Mouse (Mus musculus) hindbrain, embryonic 15.5 days (tissue): ENCODE results near the gene Aftph. TPM values are rescaled to one million over a fixed set of nuclear protein-coding genes. Genes with fewer than 3 reads are reported as not detected.

Source experiments
- ATAC-seq: fragments of 200-750 bp; cut with Nextera tagmentation; 2 replicates; pipeline ENCODE4 v1.8.0; 2017; ENCODE audit warnings: low read depth, moderate number of reproducible peaks, moderate TSS enrichment; ENCODE audit not compliant: low FRiP score
- H3K27ac ChIP-seq: fragments of 300-500 bp; sonication (generic); replicated peaks from 2 replicates; pipeline ENCODE4 v1.5.1; 2015; ENCODE audit warnings: mild to moderate bottlenecking, inconsistent platforms
- H3K27me3 ChIP-seq: fragments of 300-500 bp; sonication (generic); 2 replicates; pipeline ENCODE4 v1.6.1; 2015; ENCODE audit warnings: control low read depth, inconsistent platforms
- H3K36me3 ChIP-seq: fragments of 300-500 bp; sonication (generic); 2 replicates; pipeline ENCODE4 v1.6.1; 2015; ENCODE audit warnings: control low read depth, inconsistent platforms
- H3K4me1 ChIP-seq: fragments of 300-500 bp; sonication (generic); replicated peaks from 2 replicates; pipeline ENCODE4 v1.6.1; 2015; ENCODE audit warnings: control low read depth, inconsistent platforms
- H3K4me2 ChIP-seq: fragments of 300-500 bp; sonication (generic); 2 replicates; pipeline ENCODE4 v1.6.1; 2015; ENCODE audit warnings: moderate library complexity, mild to moderate bottlenecking, inconsistent platforms
- H3K4me3 ChIP-seq: fragments of 300-500 bp; sonication (generic); 2 replicates; pipeline ENCODE4 v1.5.1; 2015; ENCODE audit warnings: mild to moderate bottlenecking, inconsistent platforms
- H3K9ac ChIP-seq: fragments of 300-500 bp; sonication (generic); 2 replicates; pipeline ENCODE4 v1.6.1; 2015; ENCODE audit warnings: inconsistent platforms
- H3K9me3 ChIP-seq: fragments of 300-500 bp; sonication (generic); 2 replicates; pipeline ENCODE4 v1.6.1; 2016; ENCODE audit warnings: control low read depth, inconsistent platforms
- WGBS: fragments of 180-500 bp; shearing (Covaris S2); methylation state at CpG from one replicate; pipeline ENCODE4 v1.1.7; 2015; 5-methylcytosine and 5-hydroxymethylcytosine counted together
- polyA plus RNA-seq: library from polyadenylated mRNA; unstranded; fragments of >200 nt; fragmentation: Nextera tagmentation; extraction: Ambion mirVana; gene quantifications from 2 replicates; pipeline ENCODE4 v1.2.1, GENCODE M21; 2015

Aftph gene
- 32.1 and 37.1 TPM in 2 replicates for polyA plus RNA-seq

GRCm38 (mm10) chr11:20741201-20742100, at the start of gene Aftph:
Aftph (minus strand) TSS chr11:20741589.
- Histone ChIP-seq H3K9me3 (no peaks in the 10 kb centered on the region), H3K4me3 (peak within 1 kb of the TSS; percentile 99), H3K27me3 (no peaks in the 10 kb centered on the region), H3K4me2 (peak within 1 kb of the TSS; percentile 62), H3K4me1 (peaks cover 8% of the 10 kb centered on the region; the same call in 1 of the 2 replicates), H3K27ac (peak within 1 kb of the TSS; percentile 96), H3K36me3 (no peaks in the 10 kb centered on the region), H3K9ac (peak within 1 kb of the TSS; percentile 96)
- WGBS, result under 1% methylated on average over 69 of the region's 81 CpGs
- ATAC-seq, result peak; percentile 99

GRCm38 (mm10) chr11:20789015-20789414, 47.6 kb upstream of the Aftph start:
- Histone ChIP-seq H3K4me2 (no peak overlapping the region), H3K9ac (no peak overlapping the region), H3K9me3 (no peaks in the 10 kb centered on the region), H3K4me1 (no peaks in the 10 kb centered on the region), H3K27ac (no peak overlapping the region), H3K36me3 (no peaks in the 10 kb centered on the region), H3K27me3 (no peaks in the 10 kb centered on the region), H3K4me3 (no peak overlapping the region)
- ATAC-seq, result no peak
- WGBS, result 83% methylated on average over 1 of the region's 1 CpGs

DNA sequence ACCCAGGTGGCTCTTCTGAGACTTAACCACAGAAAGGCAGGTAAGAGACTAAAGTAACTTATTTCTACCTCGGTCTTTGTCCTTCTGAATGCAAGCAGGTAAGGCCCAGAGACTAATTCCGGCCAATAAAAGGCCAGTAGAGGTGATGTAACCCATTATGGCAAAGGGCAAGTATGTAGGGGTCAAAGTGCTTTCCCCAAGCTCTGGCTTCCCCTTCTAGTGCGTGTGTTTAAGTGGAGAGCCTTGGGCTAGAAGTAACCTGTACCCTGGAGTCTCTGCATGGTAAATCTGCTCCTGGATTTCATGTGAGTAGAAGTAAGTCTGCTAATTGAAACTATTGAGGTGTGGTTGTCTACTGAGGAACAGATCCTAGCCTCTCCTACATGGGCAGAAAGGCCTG, 46.7 kb upstream of the Aftph start:
- H3K36me3 ChIP-seq, result no peaks in the 10 kb centered on the region
- WGBS, result 86% methylated on average over 3 of the region's 3 CpGs
- H3K27ac ChIP-seq, result no peak overlapping the region
- H3K4me1 ChIP-seq, result no peaks in the 10 kb centered on the region
- ATAC-seq, result no peak
- no peak overlapping the region for H3K4me3 ChIP-seq
- H3K27me3 ChIP-seq, result no peaks in the 10 kb centered on the region
- H3K9ac ChIP-seq, result no peak overlapping the region
- H3K4me2 ChIP-seq, result no peak overlapping the region
- no peaks in the 10 kb centered on the region for H3K9me3 ChIP-seq

DNA sequence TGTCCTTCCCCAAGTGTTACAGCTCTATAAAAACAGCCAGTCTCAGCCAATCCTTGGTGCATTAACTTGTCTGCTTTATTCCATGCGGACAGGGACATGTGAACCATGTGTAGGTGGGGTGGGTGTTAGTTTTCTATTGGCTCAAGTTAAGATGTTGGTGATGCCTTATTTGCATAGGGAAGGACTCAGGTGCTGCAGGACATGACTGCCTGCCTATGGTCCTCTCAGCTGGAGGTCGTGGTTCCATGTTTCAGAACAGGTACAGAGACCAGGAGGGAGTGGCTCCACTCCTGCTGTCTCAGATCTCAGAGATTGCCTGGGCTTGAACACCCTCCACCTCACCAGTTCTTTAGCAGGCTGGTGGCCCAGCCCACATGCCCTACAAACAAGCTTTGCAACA, 44.8 kb upstream of the Aftph start:
- 72% methylated on average over 2 of the region's 2 CpGs for WGBS
- Histone ChIP-seq H3K4me1 (no peaks in the 10 kb centered on the region), H3K27ac (no peak overlapping the region), H3K27me3 (no peaks in the 10 kb centered on the region), H3K36me3 (no peaks in the 10 kb centered on the region), H3K9me3 (no peaks in the 10 kb centered on the region), H3K4me3 (no peak overlapping the region), H3K9ac (no peak overlapping the region), H3K4me2 (no peak overlapping the region)
- no peak for ATAC-seq

- Histone ChIP-seq H3K4me1 (no peaks in the 10 kb centered on the region), H3K9me3 (no peaks in the 10 kb centered on the region), H3K4me3 (no peak overlapping the region), H3K9ac (no peak overlapping the region), H3K36me3 (no peaks in the 10 kb centered on the region), H3K27ac (no peak overlapping the region), H3K27me3 (no peaks in the 10 kb centered on the region), H3K4me2 (no peak overlapping the region)
- 80% methylated on average over 1 of the region's 1 CpGs for WGBS
- no peak for ATAC-seq
These were observed 43.8 kb upstream of the Aftph start for GRCm38 (mm10) chr11:20785186-20785585.

DNA sequence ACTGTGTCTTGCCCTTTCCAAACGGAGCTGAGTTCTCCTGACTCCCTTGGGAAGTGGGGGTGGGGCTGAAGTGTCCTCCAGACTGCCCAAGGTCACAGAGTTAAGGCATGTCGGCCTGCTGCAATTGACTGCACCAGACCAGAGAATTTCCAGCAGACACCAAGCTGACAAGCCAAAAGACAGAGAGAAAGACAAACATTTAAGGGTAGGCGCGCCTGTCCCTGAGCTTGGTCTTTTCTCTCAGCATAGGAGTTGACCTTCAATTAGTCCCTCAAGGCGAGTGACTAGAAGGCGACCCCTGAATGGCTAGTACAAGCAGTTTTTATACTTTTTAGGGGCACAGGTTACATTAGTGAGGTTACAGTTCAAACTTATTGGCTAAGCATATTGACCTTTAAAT, 43.4 kb upstream of the Aftph start:
- no peak overlapping the region for H3K9ac ChIP-seq
- no peaks in the 10 kb centered on the region for H3K4me1 ChIP-seq
- no peak for ATAC-seq
- no peak overlapping the region for H3K4me3 ChIP-seq
- H3K9me3 ChIP-seq, result no peaks in the 10 kb centered on the region
- no peaks in the 10 kb centered on the region for H3K27me3 ChIP-seq
- no peak overlapping the region for H3K4me2 ChIP-seq
- no peak overlapping the region for H3K27ac ChIP-seq
- no peaks in the 10 kb centered on the region for H3K36me3 ChIP-seq
- 90% methylated on average over 6 of the region's 6 CpGs for WGBS

DNA sequence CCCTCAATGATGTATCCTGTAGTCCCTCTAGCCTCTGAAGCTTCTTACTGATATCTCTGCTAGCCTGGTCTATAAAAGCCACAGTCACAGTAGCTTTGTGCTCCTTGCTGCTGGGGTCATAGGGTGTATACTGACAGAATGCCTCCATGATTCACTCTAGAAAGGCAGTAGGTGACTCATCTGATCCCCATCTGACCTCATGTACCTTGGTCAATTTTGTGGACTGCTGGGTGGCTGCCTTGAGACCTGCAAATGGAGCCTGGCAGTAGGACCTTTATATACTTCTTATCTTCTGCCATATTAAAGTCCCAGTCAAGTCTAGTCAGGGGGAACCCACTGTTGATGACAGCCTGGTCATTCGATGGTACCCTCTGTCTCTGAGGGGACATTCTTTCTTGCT, 42.1 kb upstream of the Aftph start:
- no peaks in the 10 kb centered on the region for H3K9me3 ChIP-seq
- H3K4me2 ChIP-seq, result no peak overlapping the region
- no peak for ATAC-seq
- no peaks in the 10 kb centered on the region for H3K27me3 ChIP-seq
- no peak overlapping the region for H3K4me3 ChIP-seq
- no peaks in the 10 kb centered on the region for H3K36me3 ChIP-seq
- no peaks in the 10 kb centered on the region for H3K4me1 ChIP-seq
- H3K9ac ChIP-seq, result no peak overlapping the region
- no peak overlapping the region for H3K27ac ChIP-seq
- WGBS, result 97% methylated on average over 1 of the region's 1 CpGs

DNA sequence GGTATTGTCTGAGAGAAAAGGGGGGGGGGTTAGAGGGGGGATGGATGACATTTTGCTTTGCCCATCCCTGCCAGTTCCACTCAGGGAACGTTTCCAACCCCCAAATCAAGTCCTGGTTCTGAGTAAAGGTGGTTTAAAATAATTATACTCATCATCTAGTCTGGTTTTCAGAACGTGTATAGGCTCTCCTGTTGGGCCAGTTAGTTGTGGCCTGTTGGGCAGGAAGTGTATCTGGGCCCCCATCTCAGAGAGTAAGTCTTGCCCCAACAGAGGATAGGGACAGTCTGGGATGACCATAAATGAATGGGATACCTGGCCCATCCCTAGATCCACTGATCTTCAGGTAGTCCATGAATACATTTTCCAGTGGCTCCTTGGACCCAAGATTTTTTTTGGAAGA, 41.2 kb upstream of the Aftph start:
- no peak overlapping the region for H3K4me3 ChIP-seq
- H3K27me3 ChIP-seq, result no peaks in the 10 kb centered on the region
- no peak for ATAC-seq
- WGBS, result 60% methylated on average over 2 of the region's 2 CpGs
- no peaks in the 10 kb centered on the region for H3K4me1 ChIP-seq
- no peak overlapping the region for H3K4me2 ChIP-seq
- H3K27ac ChIP-seq, result no peak overlapping the region
- H3K9me3 ChIP-seq, result no peaks in the 10 kb centered on the region
- H3K36me3 ChIP-seq, result no peaks in the 10 kb centered on the region
- no peak overlapping the region for H3K9ac ChIP-seq

- H3K27me3 ChIP-seq, result no peaks in the 10 kb centered on the region
- H3K4me2 ChIP-seq, result no peak overlapping the region
- H3K27ac ChIP-seq, result no peak overlapping the region
- 85% methylated on average over 4 of the region's 4 CpGs for WGBS
- no peaks in the 10 kb centered on the region for H3K9me3 ChIP-seq
- H3K36me3 ChIP-seq, result no peaks in the 10 kb centered on the region
- no peak overlapping the region for H3K9ac ChIP-seq
- no peak for ATAC-seq
- H3K4me1 ChIP-seq, result no peaks in the 10 kb centered on the region
- H3K4me3 ChIP-seq, result no peak overlapping the region
These were observed 38.9 kb upstream of the Aftph start for GRCm38 (mm10) chr11:20780312-20780711.

DNA sequence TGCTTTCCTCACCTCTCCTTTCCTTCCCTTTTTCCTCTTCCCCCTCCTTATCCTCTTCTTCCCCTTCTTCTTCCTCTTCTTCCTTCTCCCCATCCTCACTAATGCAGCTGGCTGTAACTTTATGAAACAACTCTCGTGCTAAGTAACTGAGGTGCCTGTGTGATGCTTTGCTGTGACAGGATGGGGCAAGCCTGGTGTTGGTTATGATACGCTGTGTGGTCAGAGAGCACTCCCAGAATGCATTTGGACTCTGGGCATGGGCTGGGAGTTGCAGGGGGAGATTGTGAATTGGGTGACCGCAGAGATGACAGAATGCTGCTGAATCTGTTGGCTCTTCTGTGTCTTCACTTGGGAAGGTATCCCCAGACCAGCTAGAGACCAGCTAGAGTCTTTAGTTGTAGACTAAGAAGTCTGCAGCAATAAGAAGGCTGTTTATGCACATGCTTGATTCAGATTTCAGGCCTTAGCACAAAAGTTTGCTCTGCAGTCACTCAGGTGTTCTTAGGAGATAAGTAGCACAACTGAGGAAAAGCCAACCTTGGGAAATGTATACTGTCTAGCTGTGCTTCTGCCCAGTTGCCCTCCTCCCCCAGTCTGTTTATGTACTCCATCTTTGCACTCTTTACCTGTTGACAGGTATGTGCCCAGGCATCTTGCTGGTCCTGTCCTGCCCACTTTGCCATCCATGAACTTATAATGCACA, 37.6 kb upstream of the Aftph start:
- Histone ChIP-seq H3K4me3 (no peak overlapping the region), H3K4me2 (no peak overlapping the region), H3K27me3 (no peaks in the 10 kb centered on the region), H3K36me3 (no peaks in the 10 kb centered on the region), H3K27ac (no peak overlapping the region), H3K9me3 (no peaks in the 10 kb centered on the region), H3K9ac (no peak overlapping the region), H3K4me1 (no peaks in the 10 kb centered on the region)
- no peak for ATAC-seq
- 88% methylated on average over 3 of the region's 3 CpGs for WGBS

- Histone ChIP-seq H3K4me2 (no peak overlapping the region), H3K4me3 (no peak overlapping the region), H3K9ac (no peak overlapping the region), H3K27ac (no peak overlapping the region), H3K36me3 (no peaks in the 10 kb centered on the region), H3K4me1 (no peaks in the 10 kb centered on the region), H3K27me3 (no peaks in the 10 kb centered on the region), H3K9me3 (no peaks in the 10 kb centered on the region)
- 93% methylated on average over 1 of the region's 1 CpGs for WGBS
- ATAC-seq, result no peak
These were observed 36.9 kb upstream of the Aftph start for GRCm38 (mm10) chr11:20778298-20778697.

- Histone ChIP-seq H3K9ac (no peak overlapping the region), H3K27me3 (no peaks in the 10 kb centered on the region), H3K27ac (no peak overlapping the region), H3K4me1 (no peaks in the 10 kb centered on the region), H3K36me3 (no peaks in the 10 kb centered on the region), H3K4me2 (no peak overlapping the region), H3K9me3 (no peaks in the 10 kb centered on the region), H3K4me3 (no peak overlapping the region)
- no peak for ATAC-seq
These were observed 35.3 kb upstream of the Aftph start for GRCm38 (mm10) chr11:20776668-20777067.
